Mouse (Mus musculus) layer of hippocampus, postnatal 10 days (tissue): ENCODE results near the gene Itgb1. TPM values are rescaled to one million over a fixed set of nuclear protein-coding genes. Genes with fewer than 3 reads are reported as not detected.

Experiments used
- total RNA-seq, 2 experiments: library from RNA; stranded (reverse); gene quantifications; 2 replicates each; pipeline ENCODE4 v1.2.3; 2021

The Itgb1 gene
- total RNA-seq, 2 experiments from 2014 or later, result 90.7 to 92.0 TPM

Other genes starting within 250 kb of the Itgb1 start
- gene Gm3952, start 113.0 kb downstream of the Itgb1 start, total RNA-seq, result not detected